Mouse (Mus musculus) left cerebral cortex, adult 18-20 months (tissue): ENCODE measurements at regions not wholly inside any gene's neighbourhood (a gene's known extent, or its start where the extent isn't known, plus 50 kb on each side); places are given as distances from the start of the nearest gene placed in this dataset.

Source experiments
- DNase-seq, 2 experiments: peaks; one replicate each; pipeline ENCODE4 v3.0.0; 2021 to 2022; ENCODE audit warnings: low spot score in 2 of 2, mixed read lengths in 1 of 2

- no peak for DNase-seq
Observed at GRCm38 (mm10) chr4:105282681-105283462, 125.7 kb downstream of the Plpp3 start.

GRCm38 (mm10) chr4:105285431-105286013, 128.4 kb downstream of the Plpp3 start:
- no peak for DNase-seq

- no peak for DNase-seq
Observed at GRCm38 (mm10) chr4:105286299-105286698, 129.2 kb downstream of the Plpp3 start.

- no peak for DNase-seq
Observed at GRCm38 (mm10) chr4:105286809-105287208, 129.7 kb downstream of the Plpp3 start.

- no peak for DNase-seq
Observed at GRCm38 (mm10) chr4:105287419-105287818, 130.3 kb downstream of the Plpp3 start.

- no peak for DNase-seq
Observed at GRCm38 (mm10) chr4:105289635-105290034, 132.5 kb downstream of the Plpp3 start.

GRCm38 (mm10) chr4:105290847-105291475, 133.8 kb downstream of the Plpp3 start:
- DNase-seq: no peak

GRCm38 (mm10) chr4:105291503-105291902, 134.4 kb downstream of the Plpp3 start:
- no peak for DNase-seq

DNA sequence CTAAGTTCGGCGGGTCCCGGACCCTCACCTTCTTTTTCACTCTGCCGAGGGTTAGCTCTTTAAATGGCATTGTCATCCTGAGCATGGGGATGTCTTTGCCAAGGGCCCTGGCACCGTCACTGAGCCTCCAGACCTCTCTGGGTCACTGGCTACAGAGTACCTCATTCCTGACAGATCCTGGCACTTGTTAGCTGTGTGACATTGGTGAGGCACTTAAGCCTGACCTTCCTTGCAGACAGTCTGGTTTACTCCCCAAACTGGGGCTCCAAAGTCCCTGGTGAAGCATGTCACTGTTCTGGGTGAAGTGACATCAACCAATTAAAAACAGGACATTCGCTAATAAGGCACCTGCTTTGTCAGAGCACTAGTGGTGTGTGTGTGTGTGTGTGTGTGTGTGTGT, 142.2 kb downstream of the Plpp3 start:
- no peak for DNase-seq

GRCm38 (mm10) chr4:105301547-105301946, 144.4 kb downstream of the Plpp3 start:
- no peak for DNase-seq

- no peak for DNase-seq
Observed at GRCm38 (mm10) chr4:105304166-105304565, 147.0 kb downstream of the Plpp3 start.

DNA sequence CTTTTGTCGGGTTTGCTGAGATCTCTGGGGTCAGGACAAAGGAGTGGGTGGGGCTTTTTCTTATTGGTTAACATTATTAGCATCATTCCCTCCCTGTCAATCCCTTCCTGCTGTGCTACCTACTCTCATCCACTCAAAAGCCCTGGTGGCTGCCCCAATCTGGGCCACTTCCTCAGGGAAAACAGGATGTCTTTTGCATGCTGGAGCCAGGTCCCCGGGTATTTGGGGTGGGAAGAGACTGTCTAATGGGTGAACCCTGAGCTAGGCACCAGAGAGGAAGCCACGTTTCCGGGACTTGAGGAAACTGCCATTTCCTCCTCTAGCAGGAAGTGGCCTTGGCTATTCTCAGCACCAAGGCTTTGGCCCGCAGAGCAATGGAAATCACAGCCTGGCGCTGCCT, 148.8 kb downstream of the Plpp3 start:
- no peak for DNase-seq

GRCm38 (mm10) chr4:105307356-105307755, 150.2 kb downstream of the Plpp3 start:
- no peak for DNase-seq

DNA sequence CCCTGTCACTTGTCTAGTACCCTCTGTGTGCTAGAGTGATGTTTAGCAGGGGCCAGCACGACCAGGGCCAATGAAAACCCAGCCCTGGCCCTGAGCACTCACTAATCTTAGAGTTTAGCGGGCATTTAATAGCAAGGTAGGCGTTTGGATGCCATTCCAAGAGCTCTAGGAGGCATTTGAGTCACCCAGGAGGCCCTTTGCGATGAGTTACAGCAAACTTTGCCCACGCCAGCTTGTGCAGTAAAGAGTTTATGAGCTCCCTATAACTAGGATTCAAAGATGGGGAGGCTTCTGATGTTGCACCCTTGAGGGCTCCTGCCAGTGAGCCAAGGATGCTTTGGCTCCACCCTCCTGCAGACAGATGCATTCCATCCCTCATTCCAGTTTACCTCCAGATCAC, 150.8 kb downstream of the Plpp3 start:
- DNase-seq: no peak

GRCm38 (mm10) chr4:105308971-105309488, 151.9 kb downstream of the Plpp3 start:
- DNase-seq: no peak

GRCm38 (mm10) chr4:105312643-105313042, 155.5 kb downstream of the Plpp3 start:
- DNase-seq: no peak

DNA sequence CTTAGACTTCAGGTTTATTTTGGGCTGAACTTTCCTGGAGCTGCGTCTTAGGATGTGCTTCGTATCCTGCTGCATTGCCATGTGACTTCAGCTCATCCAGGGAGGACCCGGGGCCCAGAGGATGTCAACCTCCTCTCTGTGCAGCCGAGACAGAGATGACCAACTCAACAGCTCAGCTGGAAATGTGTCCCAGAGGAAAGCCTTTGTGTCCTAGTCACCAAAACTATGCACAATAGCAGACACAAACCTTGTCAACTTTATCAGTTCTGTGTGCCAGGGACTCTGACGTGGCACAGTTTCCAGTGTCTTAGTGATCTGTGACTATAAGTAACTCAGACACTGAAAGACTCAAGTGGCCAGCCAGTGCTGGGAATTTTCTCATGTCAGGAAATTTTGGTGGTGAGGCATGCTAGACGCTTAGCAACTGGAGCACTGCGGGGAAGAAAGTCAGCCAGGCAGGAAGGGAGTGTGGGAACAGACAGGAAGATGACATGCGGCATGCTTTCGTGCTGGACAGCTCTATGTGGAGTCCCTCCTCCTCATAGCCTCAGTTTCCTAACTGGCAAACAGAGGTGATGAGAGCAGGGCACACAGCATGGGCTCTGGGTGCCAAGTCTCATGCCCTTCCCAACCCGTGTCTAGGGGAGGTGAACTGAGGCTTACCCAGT, 156.1 kb downstream of the Plpp3 start:
- DNase-seq: no peak

- DNase-seq: no peak
Observed at GRCm38 (mm10) chr4:105315095-105315494, 157.9 kb downstream of the Plpp3 start.

GRCm38 (mm10) chr4:105316478-105317206, 159.5 kb downstream of the Plpp3 start:
- no peak for DNase-seq

DNA sequence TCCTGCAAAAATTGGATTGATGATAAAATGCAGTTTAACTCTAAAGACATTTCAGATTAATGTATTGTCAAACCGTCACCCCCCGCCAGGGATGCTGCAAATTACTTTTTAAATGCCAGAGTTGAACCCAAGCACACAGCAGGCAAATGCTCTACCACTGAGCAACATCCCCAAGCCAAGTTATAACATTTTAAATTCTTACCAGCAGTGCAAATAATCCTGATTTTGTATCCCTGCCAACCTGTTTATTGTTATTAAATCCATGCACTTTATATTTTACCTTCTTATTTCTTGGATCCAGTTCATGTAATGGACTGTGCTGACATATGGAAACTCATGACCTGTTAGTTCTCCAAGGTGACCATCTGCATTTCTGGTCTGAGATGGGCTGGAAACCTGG, 161.3 kb downstream of the Plpp3 start:
- DNase-seq: no peak

DNA sequence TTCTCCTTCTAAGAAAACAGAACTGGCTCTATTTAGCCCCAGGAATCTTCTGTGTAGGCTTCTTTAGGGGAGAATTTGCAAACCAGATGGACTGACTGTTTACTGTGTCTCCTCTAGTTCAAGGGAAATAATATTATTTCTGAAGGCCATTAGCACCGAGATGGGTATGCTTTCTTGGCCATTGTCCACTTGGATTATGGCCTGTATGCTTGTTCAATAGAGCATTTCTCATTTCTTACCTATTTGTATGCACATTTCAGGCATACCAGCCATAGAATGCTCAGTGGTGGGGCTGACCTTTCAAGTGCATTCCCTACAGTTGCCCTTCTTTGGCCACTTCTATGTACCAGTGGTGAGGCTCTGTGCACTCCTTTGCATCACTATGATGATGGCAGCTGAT, 166.3 kb downstream of the Plpp3 start:
- DNase-seq: no peak
